Mouse (Mus musculus): ENCODE measurements at regions not wholly inside any gene's neighbourhood (a gene's known extent, or its start where the extent isn't known, plus 50 kb on each side); places are given as distances from the start of the nearest gene placed in this dataset.

DNA sequence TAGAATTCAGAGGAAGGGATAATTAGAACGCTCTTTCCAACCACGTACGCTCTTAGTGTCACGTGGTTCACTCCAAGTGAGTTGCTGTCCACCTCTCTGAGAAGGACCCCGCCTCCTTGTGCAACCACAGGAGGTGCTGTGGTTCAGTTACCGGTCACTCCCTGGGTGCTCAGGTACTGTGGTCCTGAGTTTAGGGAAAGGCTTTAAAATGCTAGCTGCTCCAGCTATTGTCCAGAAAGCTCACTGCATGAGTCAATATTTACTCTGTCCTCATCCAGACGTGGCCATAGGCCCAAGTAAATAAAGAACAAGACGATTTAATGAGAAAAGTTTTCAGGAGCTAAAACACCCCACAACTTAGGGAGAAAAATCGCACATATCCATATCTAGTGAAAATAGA, 248.1 kb upstream of the Fat1 start:
- in situ Hi-C loops (cut with MboI; ENCODE audit: low pct_ligation_motif_present, low pct_unique_long_range_greater_than_20kb, low sequenced_read_pairs) = no loop called here
- no peaks in the 10 kb centered on the region for H3K4me1 ChIP-seq (ENCODE audit: control insufficient read depth in 1 of 2, insufficient read depth in 2 of 2)
- TF ChIP-seq POLR2AphosphoS2 (IDR thresholded peaks at IDR 0.05; ENCODE audit: low read depth, low read length) (no peak), HCFC1 (IDR thresholded peaks at IDR 0.05; ENCODE audit: low read depth, low read length) (no peak), ZNF384 (IDR thresholded peaks at IDR 0.05; ENCODE audit: low read depth, low read length) (no peak)
- dilution Hi-C loops (cut with MboI; ENCODE audit: extremely low pct_ligation_motif_present, extremely low pct_unique_long_range_greater_than_20kb, low sequenced_read_pairs) = no loop called here
- H3K4me3 ChIP-seq (replicated peaks in 1 of 3; ENCODE audit: low read depth in 2 of 3, low read length in 2 of 3, poor library complexity in 1 of 3) = no peak overlapping the region
- no peak overlapping the region for H3K4me2 ChIP-seq (ENCODE audit: insufficient read depth, low read depth, poor library complexity, severe bottlenecking)
- no peak overlapping the region for H3K9ac ChIP-seq (ENCODE audit: insufficient read depth, low read depth)
- no peaks in the 10 kb centered on the region for H3K36me3 ChIP-seq (replicated peaks in 1 of 2; ENCODE audit: control insufficient read depth in 1 of 2, insufficient read depth in 1 of 2, low read length in 1 of 2)
- H3K27me3 ChIP-seq (replicated peaks) = no peaks in the 10 kb centered on the region
- peaks cover 52% of the 10 kb centered on the region for H3K9me3 ChIP-seq (replicated peaks; ENCODE audit: low read length)
- DNase-seq (ENCODE audit: extremely low read depth) = no peak
- no peak overlapping the region for H3K27ac ChIP-seq (ENCODE audit: insufficient read depth, low read depth)
- no peaks in the 10 kb centered on the region for H3K79me2 ChIP-seq (replicated peaks; ENCODE audit: control insufficient read depth, extremely low read depth, insufficient read depth, poor library complexity, severe bottlenecking)

DNA sequence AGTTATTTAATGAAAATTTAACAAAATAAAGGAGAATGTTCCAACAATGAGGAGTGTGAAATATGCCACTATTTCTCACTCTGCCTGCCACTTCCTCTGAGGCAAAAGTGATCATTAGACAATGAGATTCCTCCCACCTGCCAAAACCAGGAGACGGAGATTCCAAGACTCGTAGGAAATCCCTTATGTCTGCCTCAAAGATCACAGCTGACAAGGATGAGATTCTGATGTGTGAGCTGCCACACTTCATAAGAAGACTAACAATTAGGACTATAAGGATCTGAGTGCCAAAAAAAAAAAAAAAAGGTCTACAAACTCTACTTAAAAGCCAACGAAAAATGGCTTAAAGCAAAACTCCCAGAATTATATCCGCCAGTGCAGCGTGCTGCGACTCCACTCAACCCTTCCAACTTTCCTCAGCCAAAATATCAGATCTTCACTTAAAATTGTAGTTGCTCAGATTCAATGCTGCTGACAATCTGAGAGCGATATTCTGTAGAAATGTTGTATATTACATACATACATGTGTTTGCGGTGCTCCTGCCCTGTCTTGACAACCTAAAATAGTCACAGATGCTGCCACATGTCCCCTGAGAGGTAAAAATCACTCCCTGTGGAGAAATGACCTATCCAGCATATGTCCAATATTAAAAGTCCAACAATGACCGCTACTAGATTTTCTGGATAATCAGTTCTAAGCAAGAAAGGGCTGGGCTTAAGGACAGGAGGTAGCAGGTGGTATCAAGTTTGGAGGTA, 245.2 kb upstream of the Fat1 start:
- in situ Hi-C loops (cut with MboI; ENCODE audit: low pct_ligation_motif_present, low pct_unique_long_range_greater_than_20kb, low sequenced_read_pairs) = no loop called here
- Histone ChIP-seq H3K9me3 (replicated peaks; ENCODE audit: low read length) (peaks cover 74% of the 10 kb centered on the region), H3K79me2 (replicated peaks; ENCODE audit: control insufficient read depth, extremely low read depth, insufficient read depth, poor library complexity, severe bottlenecking) (no peaks in the 10 kb centered on the region), H3K4me1 (ENCODE audit: control insufficient read depth in 1 of 2, insufficient read depth in 2 of 2) (no peaks in the 10 kb centered on the region), H3K9ac (ENCODE audit: insufficient read depth, low read depth) (no peak overlapping the region), H3K4me2 (ENCODE audit: insufficient read depth, low read depth, poor library complexity, severe bottlenecking) (no peak overlapping the region), H3K27ac (ENCODE audit: insufficient read depth, low read depth) (no peak overlapping the region), H3K27me3 (replicated peaks) (no peaks in the 10 kb centered on the region), H3K4me3 (replicated peaks in 1 of 3; ENCODE audit: low read depth in 2 of 3, low read length in 2 of 3, poor library complexity in 1 of 3) (no peak overlapping the region), H3K36me3 (replicated peaks in 1 of 2; ENCODE audit: control insufficient read depth in 1 of 2, insufficient read depth in 1 of 2, low read length in 1 of 2) (no peaks in the 10 kb centered on the region)
- TF ChIP-seq NELFE (IDR thresholded peaks at IDR 0.05; ENCODE audit: low read depth, low read length) (no peak), POLR2AphosphoS2 (IDR thresholded peaks at IDR 0.05; ENCODE audit: low read depth, low read length) (no peak), MAZ (IDR thresholded peaks at IDR 0.05; ENCODE audit: low read depth, low read length) (no peak)
- no peak for DNase-seq (ENCODE audit: extremely low read depth)
- dilution Hi-C loops (cut with MboI; ENCODE audit: extremely low pct_ligation_motif_present, extremely low pct_unique_long_range_greater_than_20kb, low sequenced_read_pairs) = no loop called here

DNA sequence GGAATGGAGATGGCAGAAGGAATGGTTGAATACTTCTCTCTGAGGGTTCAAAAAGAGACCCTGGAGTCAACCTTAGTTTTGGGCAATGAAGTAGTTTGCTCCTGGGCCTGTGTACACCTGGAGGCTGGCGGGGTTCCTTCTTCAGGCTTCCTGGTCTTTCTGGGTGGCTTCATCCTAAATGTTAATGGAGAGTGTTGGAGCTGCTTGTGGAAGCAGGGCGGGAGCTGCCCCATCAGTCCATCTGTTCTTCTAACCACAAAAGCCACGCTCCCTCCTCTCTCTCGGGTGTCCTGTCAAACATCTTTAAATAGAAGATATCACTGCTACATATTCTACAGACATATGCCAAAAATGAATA, 244.7 kb upstream of the Fat1 start:
- Histone ChIP-seq H3K79me2 (replicated peaks; ENCODE audit: control insufficient read depth, extremely low read depth, insufficient read depth, poor library complexity, severe bottlenecking) (no peaks in the 10 kb centered on the region), H3K9ac (ENCODE audit: insufficient read depth, low read depth) (no peak overlapping the region), H3K27ac (ENCODE audit: insufficient read depth, low read depth) (no peak overlapping the region), H3K9me3 (replicated peaks; ENCODE audit: low read length) (peaks cover 72% of the 10 kb centered on the region), H3K4me3 (replicated peaks in 1 of 3; ENCODE audit: low read depth in 2 of 3, low read length in 2 of 3, poor library complexity in 1 of 3) (no peak overlapping the region), H3K4me1 (ENCODE audit: control insufficient read depth in 1 of 2, insufficient read depth in 2 of 2) (no peaks in the 10 kb centered on the region), H3K4me2 (ENCODE audit: insufficient read depth, low read depth, poor library complexity, severe bottlenecking) (no peak overlapping the region), H3K36me3 (replicated peaks in 1 of 2; ENCODE audit: control insufficient read depth in 1 of 2, insufficient read depth in 1 of 2, low read length in 1 of 2) (no peaks in the 10 kb centered on the region), H3K27me3 (replicated peaks) (no peaks in the 10 kb centered on the region)
- in situ Hi-C loops (cut with MboI; ENCODE audit: low pct_ligation_motif_present, low pct_unique_long_range_greater_than_20kb, low sequenced_read_pairs) = no loop called here
- DNase-seq (ENCODE audit: extremely low read depth) = no peak
- TF ChIP-seq HCFC1 (IDR thresholded peaks at IDR 0.05; ENCODE audit: low read depth, low read length) (no peak), MAX (IDR thresholded peaks at IDR 0.05; ENCODE audit: low read length) (no peak), SIN3A (IDR thresholded peaks at IDR 0.05; ENCODE audit: low read length) (no peak), BHLHE40 (IDR thresholded peaks at IDR 0.05; ENCODE audit: low read depth, low read length) (no peak), GABPA (IDR thresholded peaks at IDR 0.05; ENCODE audit: insufficient replicate concordance, low read depth, low read length) (no peak), USF2 (conservative IDR thresholded peaks at IDR 0.05; ENCODE audit: low read depth, low read length) (no peak), ZNF384 (IDR thresholded peaks at IDR 0.05; ENCODE audit: low read depth, low read length) (no peak), E2F4 (IDR thresholded peaks at IDR 0.05; ENCODE audit: insufficient replicate concordance, low read depth, low read length) (no peak), POLR2A (IDR thresholded peaks at IDR 0.05; ENCODE audit: low read depth, low read length) (no peak), RCOR1 (conservative IDR thresholded peaks at IDR 0.05; ENCODE audit: low read depth, low read length) (no peak), KAT2A (IDR thresholded peaks at IDR 0.05; ENCODE audit: insufficient replicate concordance, low read length) (no peak), POLR2AphosphoS2 (IDR thresholded peaks at IDR 0.05; ENCODE audit: low read depth, low read length) (no peak), ZC3H11A (IDR thresholded peaks at IDR 0.05; ENCODE audit: low read depth, low read length) (no peak), RAD21 (IDR thresholded peaks at IDR 0.05; ENCODE audit: low read depth, low read length) (no peak), MAFK (IDR thresholded peaks at IDR 0.05; ENCODE audit: insufficient replicate concordance, low read length) (no peak), IRF4 (IDR thresholded peaks at IDR 0.05; ENCODE audit: low read depth, low read length) (no peak), TBP (conservative IDR thresholded peaks at IDR 0.05; ENCODE audit: low read depth, low read length) (no peak), USF1 (IDR thresholded peaks at IDR 0.05; ENCODE audit: low read depth, low read length) (no peak), ETS1 (conservative IDR thresholded peaks at IDR 0.05; ENCODE audit: low read depth, low read length) (no peak)
- dilution Hi-C loops (cut with MboI; ENCODE audit: extremely low pct_ligation_motif_present, extremely low pct_unique_long_range_greater_than_20kb, low sequenced_read_pairs) = no loop called here
